In the genomic region with DNA sequence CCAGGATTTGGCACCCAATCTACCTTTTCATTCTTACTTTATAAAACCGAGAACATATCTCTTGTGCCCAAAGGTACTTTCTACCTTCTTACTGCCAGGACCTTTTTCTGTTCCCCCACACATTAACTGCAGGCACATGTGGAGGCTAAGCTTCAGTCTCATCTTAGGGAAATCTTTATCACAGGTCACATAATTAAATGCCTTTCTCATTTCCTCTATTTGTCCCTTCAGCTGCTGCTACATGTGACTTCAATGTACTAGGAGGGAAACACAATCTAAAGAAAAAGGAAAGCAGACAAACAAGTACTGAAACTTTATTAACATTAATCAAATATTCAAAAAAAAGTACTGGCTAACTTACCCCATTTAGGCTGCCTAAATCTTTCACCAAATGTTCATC, we compare ENCODE assay signal across 23 mouse cellular contexts. TPM values are rescaled to one million over a fixed set of nuclear protein-coding genes. Genes with fewer than 3 reads are reported as not detected.
A peak's percentile ranks its signal among the peaks of the same experiment; 100 is the strongest.
DNase-seq lines count a peak whose midpoint lies in the region; ATAC-seq and TF ChIP-seq lines count a peak whose summit lies in the region.
"Had no signal": no experiment of that assay in that cellular context is flagged by ENCODE, and none has a peak within 500 bp of the region (broad histone marks: within the 10 kb centered on the region; RNA-seq: fewer than 3 reads in every experiment).

No protein-coding gene starts in this region.

- peaks cover 3% of the 10 kb centered on the region; the same call in 1 of the 2 replicates for H3K79me2 ChIP-seq in MEL (ENCODE audit: control insufficient read depth, insufficient read depth, low read length, poor library complexity)

- H3K9ac ChIP-seq in MEL (ENCODE audit: control insufficient read depth, low read depth, low read length, poor library complexity, severe bottlenecking): no peak overlapping the region
- H3K9ac ChIP-seq: embryonic facial prominence, embryonic 13.5 days; embryonic facial prominence, embryonic 15.5 days; forebrain, embryonic 12.5 days had no signal

- no peak for TF ChIP-seq POLR2A in MEL (IDR thresholded peaks at IDR 0.05; ENCODE audit: control insufficient read depth in 1 of 2, insufficient read depth in 1 of 2, low read depth in 1 of 2, low read length in 2 of 2, poor library complexity in 1 of 2)

- TF ChIP-seq CTCF in MEL (IDR thresholded peaks at IDR 0.05 in 2 of 3, conservative IDR thresholded peaks at IDR 0.05 in 1 of 3; ENCODE audit: control insufficient read depth in 1 of 3, insufficient read depth in 1 of 3, low read depth in 2 of 3, low read length in 3 of 3, poor library complexity in 1 of 3, severe bottlenecking in 1 of 3): no peak

- H3K27me3 ChIP-seq in MEL (ENCODE audit: control insufficient read depth in 1 of 2, insufficient read depth in 2 of 2, low read length in 2 of 2): no peaks in the 10 kb centered on the region
- H3K27me3 ChIP-seq in splenic B cell, adult 2 months (ENCODE audit: control insufficient read depth, insufficient read depth, low read length, poor library complexity, severe bottlenecking): no peaks in the 10 kb centered on the region
- H3K27me3 ChIP-seq: embryonic facial prominence, embryonic 13.5 days; embryonic facial prominence, embryonic 15.5 days; forebrain, embryonic 12.5 days; Patski had no signal

- no peak overlapping the region for H3K27ac ChIP-seq in MEL (ENCODE audit: control insufficient read depth, low read depth, low read length)
- H3K27ac ChIP-seq: embryonic facial prominence, embryonic 13.5 days; embryonic facial prominence, embryonic 15.5 days; forebrain, embryonic 10.5 days; forebrain, embryonic 12.5 days had no signal

- ATAC-seq in CD4-positive, CD25-positive, alpha-beta regulatory T cell, adult 4 months: no peak
- ATAC-seq: activated CD4-positive, CD25-positive, alpha-beta regulatory T cell, adult 4 months; forebrain, embryonic 14.5 days; forebrain, embryonic 16.5 days; Patski had no signal

- H3K9me3 ChIP-seq in MEL (replicated peaks; ENCODE audit: insufficient read depth, low read length): no peaks in the 10 kb centered on the region
- H3K9me3 ChIP-seq: embryonic facial prominence, embryonic 13.5 days; embryonic facial prominence, embryonic 15.5 days; forebrain, embryonic 10.5 days; forebrain, embryonic 12.5 days had no signal

- H3K36me3 ChIP-seq in MEL (ENCODE audit: control insufficient read depth in 1 of 2, insufficient read depth in 2 of 2, low read length in 2 of 2): peaks cover 0 to 10% of the 10 kb centered on the region in 2 experiments; a peak in 2 of 4 replicates
- H3K36me3 ChIP-seq in splenic B cell, adult 2 months (ENCODE audit: control insufficient read depth, insufficient read depth, low read length, poor library complexity, severe bottlenecking): no peaks in the 10 kb centered on the region; the same call in 1 of the 2 replicates

- peaks cover 0 to 2% of the 10 kb centered on the region in 2 experiments; a peak in 1 of 4 replicates for H3K4me1 ChIP-seq in MEL (ENCODE audit: control insufficient read depth in 1 of 2, insufficient read depth in 2 of 2, low read length in 2 of 2)
- H3K4me1 ChIP-seq: forebrain, embryonic 10.5 days had no signal

- no peak overlapping the region for H3K4me3 ChIP-seq in MEL (ENCODE audit: control insufficient read depth in 1 of 2, insufficient read depth in 1 of 2, low read depth in 2 of 2, low read length in 2 of 2)
- H3K4me3 ChIP-seq: embryonic facial prominence, embryonic 13.5 days; embryonic facial prominence, embryonic 15.5 days; erythroblast, embryonic 14.5 days; forebrain, embryonic 10.5 days; forebrain, embryonic 12.5 days had no signal

- DNase-seq in A20 (ENCODE audit: low read depth, low spot score) (peak; percentile 74), MEL (ENCODE audit: low read depth, low spot score) (peak; percentile 27)
- peak; percentile 65 for DNase-seq in splenic B cell, adult 2 months (ENCODE audit: low read depth, low spot score)
- no peak for DNase-seq in adrenal gland, postnatal 10 days
- DNase-seq: adrenal gland, adult 8-10 months; adrenal gland, postnatal 25 days; cerebellum, adult 11 months; cerebellum, adult 18-20 months; cerebellum, adult 8-10 months; cerebellum, adult 9-11 months; cerebellum, postnatal 14 days; cerebellum, postnatal 36 days; embryo, embryonic 11 days had no signal

- no peak for TF ChIP-seq EP300 in MEL (IDR thresholded peaks at IDR 0.05; ENCODE audit: low read depth in 1 of 2, low read length in 2 of 2)

- TF ChIP-seq RAD21 in MEL (IDR thresholded peaks at IDR 0.05; ENCODE audit: low read depth, low read length): no peak

TF ChIP-seq in MEL, 35 proteins besides CTCF, POLR2A, EP300 and RAD21:
- TF ChIP-seq SIN3A (IDR thresholded peaks at IDR 0.05; ENCODE audit: low read length) (0 out of 2 replicates have a peak, but pooled peaks have one; percentile 34), ZKSCAN1 (IDR thresholded peaks at IDR 0.05; ENCODE audit: low read depth, low read length) (no peak), NRF1 (IDR thresholded peaks at IDR 0.05; ENCODE audit: insufficient read depth, low read depth, low read length, poor library complexity, severe bottlenecking) (no peak), ZC3H11A (IDR thresholded peaks at IDR 0.05; ENCODE audit: low read depth, low read length) (no peak), TCF12 (IDR thresholded peaks at IDR 0.05; ENCODE audit: low read depth, low read length) (no peak), TAL1 (IDR thresholded peaks at IDR 0.05; ENCODE audit: low read length) (no peak), BHLHE40 (IDR thresholded peaks at IDR 0.05; ENCODE audit: borderline replicate concordance, low read depth, low read length) (no peak), HCFC1 (IDR thresholded peaks at IDR 0.05; ENCODE audit: low read depth, low read length) (no peak), USF1 (IDR thresholded peaks at IDR 0.05; ENCODE audit: low read depth, low read length) (peak; percentile 60; the same call in 1 of the 2 replicates), NELFE (IDR thresholded peaks at IDR 0.05; ENCODE audit: low read depth, low read length) (no peak), USF2 (IDR thresholded peaks at IDR 0.05; ENCODE audit: borderline replicate concordance in 1 of 2, insufficient read depth in 1 of 2, low read depth in 1 of 2, low read length in 2 of 2) (no peak), MEF2A (IDR thresholded peaks at IDR 0.05; ENCODE audit: extremely low read depth, insufficient replicate concordance, low read depth, low read length, poor library complexity, severe bottlenecking) (no peak), MAFK (IDR thresholded peaks at IDR 0.05; ENCODE audit: borderline replicate concordance, low read depth, low read length) (no peak), CHD1 (IDR thresholded peaks at IDR 0.05; ENCODE audit: low read depth, low read length) (no peak), ZMIZ1 (IDR thresholded peaks at IDR 0.05; ENCODE audit: low read depth, low read length) (no peak), ZNF384 (IDR thresholded peaks at IDR 0.05; ENCODE audit: low read depth, low read length) (no peak), KAT2A (conservative IDR thresholded peaks at IDR 0.05; ENCODE audit: low read depth, low read length) (no peak), MYC (IDR thresholded peaks at IDR 0.05; ENCODE audit: low read depth, low read length) (0 out of 2 replicates have a peak, but pooled peaks have one; percentile 41), JUND (IDR thresholded peaks at IDR 0.05; ENCODE audit: low read depth, low read length) (no peak), MAZ (IDR thresholded peaks at IDR 0.05; ENCODE audit: low read depth, low read length) (no peak), MXI1 (IDR thresholded peaks at IDR 0.05; ENCODE audit: low read depth, low read length) (peak; percentile 79; the same call in 1 of the 2 replicates), CHD2 (IDR thresholded peaks at IDR 0.05; ENCODE audit: low read length) (no peak), ETS1 (IDR thresholded peaks at IDR 0.05; ENCODE audit: low read depth, low read length) (no peak), POLR2AphosphoS2 (IDR thresholded peaks at IDR 0.05; ENCODE audit: low read length) (no peak)

RNA-seq across cellular contexts. Expression of gene Cep170, which starts 21.7 kb away (rescaled TPM):
- total RNA-seq in MEL (2012; rRNA removed): 9.2 and 10.8 TPM in 2 replicates
- polyA plus RNA-seq in MEL (2012; ENCODE audit: insufficient read depth in 1 of 2, insufficient read length in 2 of 2, low read depth in 1 of 2, low replicate concordance in 2 of 2, missing spikeins in 1 of 2): 100 to 1,000 TPM in 1 of 2 experiments, 10 to 100 TPM in 1; 13.9 to 423 TPM
- polyA plus RNA-seq in CD4-positive, CD25-positive, alpha-beta regulatory T cell, adult 4 months (2017; shearing (Covaris generic)): 10 to 100 TPM; 12.1 to 13.0 TPM
- total RNA-seq in adrenal gland, postnatal 10 days (2021): 10 to 100 TPM; 29.8 to 38.0 TPM

RNA-seq across cellular contexts. Expression of gene Sdccag8, which starts 22.3 kb away (rescaled TPM):
- 4.6 and 4.9 TPM in 2 replicates for total RNA-seq in MEL (2012; rRNA removed)
- polyA plus RNA-seq in MEL (2012; ENCODE audit: insufficient read depth in 1 of 2, insufficient read length in 2 of 2, low read depth in 1 of 2, low replicate concordance in 2 of 2, missing spikeins in 1 of 2): 1 to 10 TPM in 1 of 2 experiments, not detected in 1; 7.8 TPM
- 10 to 100 TPM; 25.3 to 25.5 TPM for polyA plus RNA-seq in CD4-positive, CD25-positive, alpha-beta regulatory T cell, adult 4 months (2017; shearing (Covaris generic))
- 10 to 100 TPM in 1 of 2 experiments, 1 to 10 TPM in 1; 6.6 to 10.7 TPM for total RNA-seq in adrenal gland, postnatal 10 days (2021)
